Mouse (Mus musculus) stomach, postnatal 0 days (tissue): Measurements from ENCODE around the gene Selenbp1.

ENCODE experiments used
- CTCF ChIP-seq: IDR thresholded peaks from 2 replicates; pipeline ENCODE4 v1.5.1; 2016; ENCODE audit warnings: antibody characterized with exemption, low read depth, mild to moderate bottlenecking, moderate library complexity
- EP300 ChIP-seq: optimal IDR thresholded peaks from 2 replicates; pipeline ENCODE3; 2016; ENCODE audit warnings: antibody characterized with exemption

GRCm38 (mm10) chr3:94984312-94984711, 51.5 kb downstream of the Selenbp1 start:
- TF ChIP-seq CTCF (no peak), EP300 (no peak)
